Mouse (Mus musculus) adrenal gland, postnatal 0 days (tissue): Measurements from ENCODE around the gene Rtn4rl2. TPM values are rescaled to one million over a fixed set of nuclear protein-coding genes. Genes with fewer than 3 reads are reported as not detected.

ENCODE experiments used
- microRNA-seq: library from miRNA; unstranded; fragments of <30 nt; microRNA quantifications from one replicate; pipeline ENCODE4, GENCODE M21; 2016; ENCODE audit warnings: borderline replicate concordance; ENCODE audit not compliant: insufficient number of aligned reads
- polyA plus RNA-seq: library from polyadenylated mRNA; unstranded; fragments of >200 nt; fragmentation: Nextera tagmentation; extraction: Ambion mirVana; gene quantifications from 2 replicates; pipeline ENCODE4 v1.2.1, GENCODE M21; 2015

Rtn4rl2 gene
- polyA plus RNA-seq = 1.1 and 1.3 TPM in 2 replicates

GRCm38 (mm10) chr2:84886234-84886731 lies at the start of gene Rtn4rl2:
Gene Rtn4rl2 (minus strand): TSS chr2:84886710.

GRCm38 (mm10) chr2:84838593-84838949 lies 47.9 kb downstream of the Rtn4rl2 start, which contains the start of gene Slc43a1:
Gene Slc43a1 (plus strand): TSS chr2:84838850.

GRCm38 (mm10) chr2:84826488-84827282 lies 59.8 kb downstream of the Rtn4rl2 start, which contains the start of gene Timm10:
Gene Timm10 (plus strand): TSS chr2:84826997.

GRCm38 (mm10) chr2:84822552-84822951 lies 64.0 kb downstream of the Rtn4rl2 start, which contains the start of gene Smtnl1:
Gene Smtnl1 (minus strand): TSS chr2:84822652.

Small RNA genes lying within 50 kb of the gene (microRNA-seq; reads per million reads assigned to microRNA genes)
- not detected for gene Gm24332

Other genes starting within 250 kb of the Rtn4rl2 start
- gene Ctnnd1, start 235.9 kb downstream of the Rtn4rl2 start, polyA plus RNA-seq = 25.1 and 30.6 TPM in 2 replicates
- gene Btbd18, start 227.6 kb downstream of the Rtn4rl2 start, polyA plus RNA-seq = 0.08 and 0.09 TPM in 2 replicates
- gene Selenoh, start 215.9 kb downstream of the Rtn4rl2 start, polyA plus RNA-seq = 175 and 211 TPM in 2 replicates
- gene Gm28635, start 208.7 kb downstream of the Rtn4rl2 start, polyA plus RNA-seq = not detected in 2 replicates
- 18.0 and 23.4 TPM in 2 replicates for gene Med19, start 208.3 kb downstream of the Rtn4rl2 start, polyA plus RNA-seq
- gene Tmx2, start 207.6 kb downstream of the Rtn4rl2 start, polyA plus RNA-seq = 93.5 and 140 TPM in 2 replicates
- 13.4 and 19.9 TPM in 2 replicates for gene Zdhhc5, start 171.5 kb downstream of the Rtn4rl2 start, polyA plus RNA-seq
- 19.0 and 23.4 TPM in 2 replicates for gene Clp1, start 159.4 kb downstream of the Rtn4rl2 start, polyA plus RNA-seq
- 6.7 and 9.9 TPM in 2 replicates for gene Ypel4, start 152.7 kb downstream of the Rtn4rl2 start, polyA plus RNA-seq
- 4.4 and 6.0 TPM in 2 replicates for gene Gm19426, start 143.1 kb downstream of the Rtn4rl2 start, polyA plus RNA-seq
- gene Serping1, start 111.3 kb downstream of the Rtn4rl2 start, polyA plus RNA-seq = 239 and 418 TPM in 2 replicates
- 87.6 and 101 TPM in 2 replicates for gene Ube2l6, start 87.9 kb downstream of the Rtn4rl2 start, polyA plus RNA-seq
- 0.95 TPM in 1 of 2 replicates, not detected in the other for gene Smtnl1, start 64.1 kb downstream of the Rtn4rl2 start, polyA plus RNA-seq
- 55.4 and 80.7 TPM in 2 replicates for gene Timm10, start 59.7 kb downstream of the Rtn4rl2 start, polyA plus RNA-seq
- gene Slc43a1, start 47.9 kb downstream of the Rtn4rl2 start, polyA plus RNA-seq = 9.4 and 10.7 TPM in 2 replicates
- gene Slc43a3, start 49.9 kb upstream of the Rtn4rl2 start, polyA plus RNA-seq = 60.8 and 62.7 TPM in 2 replicates
- 1.3 and 1.7 TPM in 2 replicates for gene Prg2, start 93.8 kb upstream of the Rtn4rl2 start, polyA plus RNA-seq
- gene Prg3, start 101.5 kb upstream of the Rtn4rl2 start, polyA plus RNA-seq = not detected in 2 replicates
- gene Ssrp1, start 150.5 kb upstream of the Rtn4rl2 start, polyA plus RNA-seq = 81.0 and 119 TPM in 2 replicates
- gene P2rx3, start 150.8 kb upstream of the Rtn4rl2 start, polyA plus RNA-seq = 0.63 and 0.68 TPM in 2 replicates
- gene Tnks1bp1, start 161.3 kb upstream of the Rtn4rl2 start, polyA plus RNA-seq = 20.9 and 23.5 TPM in 2 replicates
- 15.5 and 30.7 TPM in 2 replicates for gene Aplnr, start 249.5 kb upstream of the Rtn4rl2 start, polyA plus RNA-seq